Mouse (Mus musculus): Measurements from ENCODE around the gene Hcn2. TPM values are rescaled to one million over a fixed set of nuclear protein-coding genes. Genes with fewer than 3 reads are reported as not detected.

The Hcn2 gene
- polyA plus RNA-seq, 1 experiment from 2014 or later, result 0.69 TPM

GRCm38 (mm10) chr10:79773208-79773607 lies 56.8 kb downstream of the Hcn2 start:
- no peak overlapping the region for H3K4me3 ChIP-seq
- H3K4me2 ChIP-seq (replicated peaks), result no peak overlapping the region
- peaks cover 17% of the 10 kb centered on the region for H3K4me1 ChIP-seq
- no peaks in the 10 kb centered on the region; the same call in 1 of the 2 replicates for H3K9me3 ChIP-seq
- no peak for ATAC-seq (replicated peaks)
- H3K27me3 ChIP-seq, result peaks cover 20% of the 10 kb centered on the region
- H3K27ac ChIP-seq (replicated peaks), result no peak overlapping the region
- 94% methylated on average over 2 of the region's 2 CpGs for WGBS
- no peaks in the 10 kb centered on the region for H3K36me3 ChIP-seq
- H3K9ac ChIP-seq (replicated peaks), result no peak overlapping the region

- no peak for ATAC-seq (replicated peaks)
- H3K4me2 ChIP-seq (replicated peaks), result no peak overlapping the region
- H3K36me3 ChIP-seq, result no peaks in the 10 kb centered on the region
- H3K27ac ChIP-seq (replicated peaks), result no peak overlapping the region
- peaks cover 33% of the 10 kb centered on the region for H3K27me3 ChIP-seq
- no peak overlapping the region for H3K4me3 ChIP-seq
- H3K4me1 ChIP-seq, result peaks cover 12% of the 10 kb centered on the region
- H3K9ac ChIP-seq (replicated peaks), result no peak overlapping the region
- 57% methylated on average over 5 of the region's 5 CpGs for WGBS
- no peaks in the 10 kb centered on the region; the same call in 1 of the 2 replicates for H3K9me3 ChIP-seq
Observed at GRCm38 (mm10) chr10:79774486-79775279, 58.2 kb downstream of the Hcn2 start.

GRCm38 (mm10) chr10:79777103-79777531 lies 60.7 kb downstream of the Hcn2 start, which contains the start of gene Fstl3:
TSS of gene Fstl3 (plus strand) at chr10:79777272.
- Histone ChIP-seq H3K36me3 (no peaks in the 10 kb centered on the region), H3K27me3 (peaks cover 46% of the 10 kb centered on the region), H3K9ac (replicated peaks) (no peak within 1 kb of the TSS), H3K4me3 (peak within 1 kb of the TSS; percentile 21), H3K4me2 (replicated peaks) (peak within 1 kb of the TSS; percentile 36), H3K9me3 (no peaks in the 10 kb centered on the region; the same call in 1 of the 2 replicates), H3K4me1 (peaks cover 25% of the 10 kb centered on the region), H3K27ac (replicated peaks) (no peak within 1 kb of the TSS)
- WGBS, result 2% methylated on average over 39 of the region's 39 CpGs
- no peak for ATAC-seq (replicated peaks)

- Histone ChIP-seq H3K9me3 (no peaks in the 10 kb centered on the region; the same call in 1 of the 2 replicates), H3K4me1 (peaks cover 25% of the 10 kb centered on the region), H3K4me3 (no peak overlapping the region), H3K27me3 (peaks cover 46% of the 10 kb centered on the region), H3K9ac (replicated peaks) (no peak overlapping the region), H3K36me3 (no peaks in the 10 kb centered on the region), H3K27ac (replicated peaks) (no peak overlapping the region), H3K4me2 (replicated peaks) (no peak overlapping the region)
- 9% methylated on average over 15 of the region's 15 CpGs for WGBS
- no peak for ATAC-seq (replicated peaks)
Observed at GRCm38 (mm10) chr10:79778006-79778405, 61.6 kb downstream of the Hcn2 start.

GRCm38 (mm10) chr10:79779193-79779592 lies 62.8 kb downstream of the Hcn2 start:
- ATAC-seq (replicated peaks), result no peak
- Histone ChIP-seq H3K36me3 (no peaks in the 10 kb centered on the region), H3K4me3 (no peak overlapping the region), H3K4me1 (peaks cover 25% of the 10 kb centered on the region), H3K4me2 (replicated peaks) (no peak overlapping the region), H3K27me3 (peaks cover 46% of the 10 kb centered on the region), H3K9me3 (no peaks in the 10 kb centered on the region; the same call in 1 of the 2 replicates), H3K9ac (replicated peaks) (no peak overlapping the region), H3K27ac (replicated peaks) (no peak overlapping the region)
- 5% methylated on average over 2 of the region's 2 CpGs for WGBS

- Histone ChIP-seq H3K9me3 (no peaks in the 10 kb centered on the region; the same call in 1 of the 2 replicates), H3K4me3 (peak overlapping the region; percentile 43), H3K27me3 (peaks cover 52% of the 10 kb centered on the region), H3K27ac (replicated peaks) (no peak overlapping the region), H3K36me3 (no peaks in the 10 kb centered on the region), H3K4me2 (replicated peaks) (peak overlapping the region; percentile 67), H3K9ac (replicated peaks) (peak overlapping the region; percentile 28; the same call in 1 of the 2 replicates), H3K4me1 (peaks cover 25% of the 10 kb centered on the region)
- WGBS, result 2% methylated on average over 55 of the region's 55 CpGs
- ATAC-seq (replicated peaks), result peak; percentile 90
Observed at GRCm38 (mm10) chr10:79779784-79780663, 63.6 kb downstream of the Hcn2 start.

GRCm38 (mm10) chr10:79780664-79781015 lies 64.2 kb downstream of the Hcn2 start:
- Histone ChIP-seq H3K9ac (replicated peaks) (peak overlapping the region; percentile 28; the same call in 1 of the 2 replicates), H3K4me2 (replicated peaks) (peak overlapping the region; percentile 67), H3K27ac (replicated peaks) (no peak overlapping the region), H3K27me3 (peaks cover 52% of the 10 kb centered on the region), H3K36me3 (no peaks in the 10 kb centered on the region), H3K4me1 (peaks cover 25% of the 10 kb centered on the region), H3K9me3 (no peaks in the 10 kb centered on the region), H3K4me3 (peak overlapping the region; percentile 43)
- WGBS, result 0% methylated on average over 12 of the region's 13 CpGs
- ATAC-seq (replicated peaks), result no peak

GRCm38 (mm10) chr10:79781139-79781538 lies 64.7 kb downstream of the Hcn2 start:
- H3K4me2 ChIP-seq (replicated peaks), result peak overlapping the region; percentile 67
- WGBS, result 29% methylated on average over 21 of the region's 21 CpGs
- peak; percentile 36 for ATAC-seq (replicated peaks)
- no peak overlapping the region for H3K9ac ChIP-seq (replicated peaks)
- H3K4me3 ChIP-seq, result peak overlapping the region; percentile 43
- H3K9me3 ChIP-seq, result no peaks in the 10 kb centered on the region
- no peak overlapping the region for H3K27ac ChIP-seq (replicated peaks)
- H3K36me3 ChIP-seq, result no peaks in the 10 kb centered on the region
- H3K4me1 ChIP-seq, result peaks cover 25% of the 10 kb centered on the region
- H3K27me3 ChIP-seq, result peaks cover 49% of the 10 kb centered on the region

- WGBS, result 50% methylated on average over 5 of the region's 5 CpGs
- H3K9ac ChIP-seq (replicated peaks), result no peak overlapping the region
- H3K4me1 ChIP-seq, result peaks cover 25% of the 10 kb centered on the region
- peaks cover 43% of the 10 kb centered on the region; the same call in 1 of the 2 replicates for H3K27me3 ChIP-seq
- H3K4me3 ChIP-seq, result no peak overlapping the region
- no peaks in the 10 kb centered on the region for H3K9me3 ChIP-seq
- no peak overlapping the region for H3K27ac ChIP-seq (replicated peaks)
- no peak overlapping the region for H3K4me2 ChIP-seq (replicated peaks)
- no peak for ATAC-seq (replicated peaks)
- no peaks in the 10 kb centered on the region for H3K36me3 ChIP-seq
Observed at GRCm38 (mm10) chr10:79781956-79782355, 65.5 kb downstream of the Hcn2 start.

- 66% methylated on average over 7 of the region's 7 CpGs for WGBS
- ATAC-seq (replicated peaks), result no peak
- H3K9me3 ChIP-seq, result no peaks in the 10 kb centered on the region
Observed at GRCm38 (mm10) chr10:79783050-79783449, 66.6 kb downstream of the Hcn2 start.

GRCm38 (mm10) chr10:79783920-79784800 lies 67.7 kb downstream of the Hcn2 start:
- Histone ChIP-seq H3K4me3 (no peak overlapping the region), H3K9me3 (no peaks in the 10 kb centered on the region), H3K27ac (replicated peaks) (no peak overlapping the region), H3K27me3 (peaks cover 22% of the 10 kb centered on the region; the same call in 1 of the 2 replicates), H3K4me2 (replicated peaks) (no peak overlapping the region), H3K4me1 (peaks cover 13% of the 10 kb centered on the region), H3K36me3 (no peaks in the 10 kb centered on the region), H3K9ac (replicated peaks) (no peak overlapping the region)
- no peak for ATAC-seq (replicated peaks)
- WGBS, result 39% methylated on average over 27 of the region's 27 CpGs

More at GRCm38 (mm10) chr10:79783050-79783449, 66.6 kb downstream of the Hcn2 start:
- Histone ChIP-seq H3K27me3 (peaks cover 33% of the 10 kb centered on the region; the same call in 1 of the 2 replicates), H3K4me1 (peaks cover 16% of the 10 kb centered on the region), H3K4me3 (no peak overlapping the region), H3K36me3 (no peaks in the 10 kb centered on the region), H3K4me2 (replicated peaks) (no peak overlapping the region), H3K9ac (replicated peaks) (no peak overlapping the region), H3K27ac (replicated peaks) (no peak overlapping the region)
